Mouse (Mus musculus) telencephalon, adult 2 months (tissue): ENCODE data around the gene Pim2.
"Not testable (repeated sequence)": the region's sequence is repeated elsewhere in the genome, so short reads cannot be mapped to it uniquely, and the experiment has no call there.

Experiments used
- DNase-seq: peaks from one replicate; pipeline ENCODE4 v3.0.0-alpha.2; 2011; ENCODE audit warnings: low read depth, low spot score

Gene Pim2

GRCm38 (mm10) chrX:7907735-7908134 lies 29.7 kb downstream of the Pim2 start, which contains the start of gene Gm10491:
Gm10491 (minus strand) TSS chrX:7907835.
- DNase-seq, result no peak

GRCm38 (mm10) chrX:7909242-7909641 lies 31.2 kb downstream of the Pim2 start, which contains the start of gene Gm10490:
Gm10490 (plus strand) TSS chrX:7909542.
- DNase-seq, result not testable (repeated sequence)

- DNase-seq, result no peak
These were observed 32.4 kb downstream of the Pim2 start for GRCm38 (mm10) chrX:7910473-7910872.

GRCm38 (mm10) chrX:7915669-7916068 lies 37.6 kb downstream of the Pim2 start:
- not testable (repeated sequence) for DNase-seq

GRCm38 (mm10) chrX:7917960-7918359 lies 39.9 kb downstream of the Pim2 start:
- not testable (repeated sequence) for DNase-seq

- peak; percentile 55 for DNase-seq
These were observed 41.7 kb downstream of the Pim2 start, which contains the start of gene Pcsk1n for GRCm38 (mm10) chrX:7919601-7920383. Pcsk1n (plus strand) TSS chrX:7919822.

- DNase-seq, result no peak
These were observed 44.0 kb downstream of the Pim2 start for GRCm38 (mm10) chrX:7922032-7922431.

GRCm38 (mm10) chrX:7926266-7926665 lies 48.2 kb downstream of the Pim2 start:
- no peak for DNase-seq

- DNase-seq, result no peak
These were observed 49.1 kb downstream of the Pim2 start for GRCm38 (mm10) chrX:7927116-7927515.

GRCm38 (mm10) chrX:7928270-7928790 lies 50.3 kb downstream of the Pim2 start, which contains the start of gene Eras:
Eras (minus strand) TSS chrX:7928607.
- no peak for DNase-seq
